Mouse (Mus musculus) C2C12 (cell line): ENCODE results near the gene Cmas.

Source experiments
- CTCF ChIP-seq: IDR thresholded peaks from one replicate; pipeline ENCODE4 v1.5.1; 2011; ENCODE audit not compliant: control insufficient read depth, insufficient read depth, insufficient read length
- MYOG ChIP-seq: IDR thresholded peaks from one replicate; pipeline ENCODE4 v1.6.1; 2011; ENCODE audit not compliant: control insufficient read depth, insufficient read length; ENCODE audit errors: extremely low read depth

GRCm38 (mm10) chr6:142814011-142814410, 57.5 kb downstream of the Cmas start:
- no peak for TF ChIP-seq MYOG
- TF ChIP-seq CTCF, result no peak
